Mouse (Mus musculus): ENCODE results near the gene Ppp1r13l. TPM values are rescaled to one million over a fixed set of nuclear protein-coding genes. Genes with fewer than 3 reads are reported as not detected.
A peak's percentile ranks its signal among the peaks of the same experiment; 100 is the strongest.

Gene Ppp1r13l
- polyA plus RNA-seq, 1 experiment from 2014 or later: 13.5 TPM

GRCm38 (mm10) chr7:19420121-19420520 lies 60.6 kb downstream of the Ppp1r13l start:
- Histone ChIP-seq H3K9ac (no peak overlapping the region), H3K36me3 (peaks cover 18% of the 10 kb centered on the region; the same call in 1 of the 2 replicates), H3K4me3 (no peak overlapping the region), H3K9me3 (replicated peaks) (no peaks in the 10 kb centered on the region), H3K4me2 (peak overlapping the region; percentile 15; the same call in 1 of the 2 replicates), H3K4me1 (replicated peaks) (peaks cover 32% of the 10 kb centered on the region), H3K27me3 (peaks cover 26% of the 10 kb centered on the region), H3K27ac (no peak overlapping the region)
- ATAC-seq (replicated peaks; ENCODE audit: insufficient number of reproducible peaks, insufficient read depth, low FRiP score, low read depth): no peak
- WGBS: 12% methylated on average over 28 of the region's 28 CpGs

- peaks cover 24% of the 10 kb centered on the region for H3K36me3 ChIP-seq
- H3K9ac ChIP-seq: no peak overlapping the region
- ATAC-seq (replicated peaks; ENCODE audit: insufficient number of reproducible peaks, insufficient read depth, low FRiP score, low read depth): peak; percentile 87
- H3K4me1 ChIP-seq (replicated peaks): peaks cover 26% of the 10 kb centered on the region
- H3K27me3 ChIP-seq: peaks cover 26% of the 10 kb centered on the region
- no peaks in the 10 kb centered on the region for H3K9me3 ChIP-seq (replicated peaks)
- WGBS: 14% methylated on average over 43 of the region's 43 CpGs
- no peak overlapping the region for H3K27ac ChIP-seq
- peak overlapping the region; percentile 55 for H3K4me2 ChIP-seq
- peak overlapping the region; percentile 30 for H3K4me3 ChIP-seq
Observed at GRCm38 (mm10) chr7:19420821-19421636, 61.5 kb downstream of the Ppp1r13l start.

GRCm38 (mm10) chr7:19423083-19423482 lies 63.5 kb downstream of the Ppp1r13l start:
- no peak overlapping the region for H3K4me2 ChIP-seq
- WGBS: 83% methylated on average over 3 of the region's 3 CpGs
- peaks cover 17% of the 10 kb centered on the region for H3K4me1 ChIP-seq (replicated peaks)
- no peak for ATAC-seq (replicated peaks; ENCODE audit: insufficient number of reproducible peaks, insufficient read depth, low FRiP score, low read depth)
- H3K36me3 ChIP-seq: peaks cover 36% of the 10 kb centered on the region
- no peak overlapping the region for H3K9ac ChIP-seq
- no peaks in the 10 kb centered on the region for H3K9me3 ChIP-seq (replicated peaks)
- no peak overlapping the region for H3K4me3 ChIP-seq
- H3K27me3 ChIP-seq: peaks cover 25% of the 10 kb centered on the region
- H3K27ac ChIP-seq: no peak overlapping the region

- H3K27me3 ChIP-seq: peaks cover 20% of the 10 kb centered on the region
- WGBS: 47% methylated on average over 4 of the region's 4 CpGs
- H3K27ac ChIP-seq: no peak overlapping the region
- peaks cover 41% of the 10 kb centered on the region for H3K36me3 ChIP-seq
- H3K9ac ChIP-seq: no peak overlapping the region
- no peak overlapping the region for H3K4me3 ChIP-seq
- H3K4me2 ChIP-seq: no peak overlapping the region
- no peak for ATAC-seq (replicated peaks; ENCODE audit: insufficient number of reproducible peaks, insufficient read depth, low FRiP score, low read depth)
- no peaks in the 10 kb centered on the region for H3K9me3 ChIP-seq (replicated peaks)
- H3K4me1 ChIP-seq (replicated peaks): peaks cover 17% of the 10 kb centered on the region
Observed at GRCm38 (mm10) chr7:19424051-19424450, 64.5 kb downstream of the Ppp1r13l start.

- Histone ChIP-seq H3K4me2 (no peak overlapping the region), H3K27ac (no peak overlapping the region), H3K36me3 (peaks cover 59% of the 10 kb centered on the region), H3K27me3 (0 out of 2 replicates have a peak, but pooled peaks cover 2% of the 10 kb centered on the region), H3K4me3 (no peak overlapping the region), H3K4me1 (replicated peaks) (peaks cover 3% of the 10 kb centered on the region), H3K9ac (no peak overlapping the region), H3K9me3 (replicated peaks) (no peaks in the 10 kb centered on the region)
- ATAC-seq (replicated peaks; ENCODE audit: insufficient number of reproducible peaks, insufficient read depth, low FRiP score, low read depth): no peak
- WGBS: 78% methylated on average over 6 of the region's 6 CpGs
Observed at GRCm38 (mm10) chr7:19426349-19426748, 66.8 kb downstream of the Ppp1r13l start.

GRCm38 (mm10) chr7:19426888-19427287 lies 67.3 kb downstream of the Ppp1r13l start:
- WGBS: 84% methylated on average over 6 of the region's 6 CpGs
- Histone ChIP-seq H3K9me3 (replicated peaks) (no peaks in the 10 kb centered on the region), H3K9ac (no peak overlapping the region), H3K27ac (no peak overlapping the region), H3K36me3 (peaks cover 64% of the 10 kb centered on the region), H3K4me2 (no peak overlapping the region), H3K27me3 (no peaks in the 10 kb centered on the region), H3K4me1 (replicated peaks) (no peaks in the 10 kb centered on the region), H3K4me3 (no peak overlapping the region)
- ATAC-seq (replicated peaks; ENCODE audit: insufficient number of reproducible peaks, insufficient read depth, low FRiP score, low read depth): no peak

MicroRNAs encoded within 50 kb of the gene (microRNA counts, 519-probe panel; counts per million panel counts)
- not detected for microRNA mmu-miR-343

Small RNA genes within 50 kb of the gene (microRNA-seq; reads per million reads assigned to microRNA genes)
- gene Mir343: not detected

Other genes starting within 250 kb of the Ppp1r13l start
- gene Gm4969, start 241.4 kb upstream of the Ppp1r13l start, polyA plus RNA-seq (2015; fragmentation: Nextera tagmentation; extraction: Ambion mirVana): 0.73 and 1.0 TPM in 2 replicates
- 7.3 and 9.6 TPM in 2 replicates for gene Fbxo46, start 239.9 kb upstream of the Ppp1r13l start, polyA plus RNA-seq (2015; fragmentation: Nextera tagmentation; extraction: Ambion mirVana)
- 8.8 and 10.0 TPM in 2 replicates for gene Qpctl, start 210.5 kb upstream of the Ppp1r13l start, polyA plus RNA-seq (2015; fragmentation: Nextera tagmentation; extraction: Ambion mirVana)
- 93.2 and 96.6 TPM in 2 replicates for gene Snrpd2, start 210.0 kb upstream of the Ppp1r13l start, polyA plus RNA-seq (2015; fragmentation: Nextera tagmentation; extraction: Ambion mirVana)
- gene Gipr, start 193.6 kb upstream of the Ppp1r13l start, polyA plus RNA-seq (2015; fragmentation: Nextera tagmentation; extraction: Ambion mirVana): 73.8 and 73.9 TPM in 2 replicates
- 18.9 and 21.0 TPM in 2 replicates for gene Eml2, start 183.3 kb upstream of the Ppp1r13l start, polyA plus RNA-seq (2015; fragmentation: Nextera tagmentation; extraction: Ambion mirVana)
- 2.1 and 2.2 TPM in 2 replicates for gene Gpr4, start 147.2 kb upstream of the Ppp1r13l start, polyA plus RNA-seq (2015; fragmentation: Nextera tagmentation; extraction: Ambion mirVana)
- gene Opa3, start 131.4 kb upstream of the Ppp1r13l start, polyA plus RNA-seq (2015; fragmentation: Nextera tagmentation; extraction: Ambion mirVana): 33.8 and 37.9 TPM in 2 replicates
- gene Vasp, start 87.9 kb upstream of the Ppp1r13l start, polyA plus RNA-seq (2015; fragmentation: Nextera tagmentation; extraction: Ambion mirVana): 81.2 and 81.6 TPM in 2 replicates
- gene Ppm1n, start 79.7 kb upstream of the Ppp1r13l start, polyA plus RNA-seq (2015; fragmentation: Nextera tagmentation; extraction: Ambion mirVana): 0.11 and 0.16 TPM in 2 replicates
- gene Rtn2, start 77.1 kb upstream of the Ppp1r13l start, polyA plus RNA-seq (2015; fragmentation: Nextera tagmentation; extraction: Ambion mirVana): 27.2 TPM in 2 replicates
- gene Fosb, start 49.7 kb upstream of the Ppp1r13l start, polyA plus RNA-seq (2015; fragmentation: Nextera tagmentation; extraction: Ambion mirVana): 0.20 and 0.47 TPM in 2 replicates
- gene Ercc1, start 15.0 kb upstream of the Ppp1r13l start, polyA plus RNA-seq (2015; fragmentation: Nextera tagmentation; extraction: Ambion mirVana): 59.8 and 60.3 TPM in 2 replicates
- 13.6 and 15.5 TPM in 2 replicates for gene Cd3eap, start 266 bp upstream of the Ppp1r13l start, polyA plus RNA-seq (2015; fragmentation: Nextera tagmentation; extraction: Ambion mirVana)
- 8.9 and 11.3 TPM in 2 replicates for gene Ercc2, start 22.3 kb downstream of the Ppp1r13l start, polyA plus RNA-seq (2015; fragmentation: Nextera tagmentation; extraction: Ambion mirVana)
- 3.0 and 4.3 TPM in 2 replicates for gene Klc3, start 44.4 kb downstream of the Ppp1r13l start, polyA plus RNA-seq (2015; fragmentation: Nextera tagmentation; extraction: Ambion mirVana)
- 1,612 and 2,052 TPM in 2 replicates for gene Ckm, start 45.0 kb downstream of the Ppp1r13l start, polyA plus RNA-seq (2015; fragmentation: Nextera tagmentation; extraction: Ambion mirVana)
- gene Mark4, start 99.1 kb downstream of the Ppp1r13l start, polyA plus RNA-seq (2015; fragmentation: Nextera tagmentation; extraction: Ambion mirVana): 7.6 and 8.5 TPM in 2 replicates
- 0.91 and 1.1 TPM in 2 replicates for gene Exoc3l2, start 103.6 kb downstream of the Ppp1r13l start, polyA plus RNA-seq (2015; fragmentation: Nextera tagmentation; extraction: Ambion mirVana)
- gene Bloc1s3, start 148.6 kb downstream of the Ppp1r13l start, polyA plus RNA-seq (2015; fragmentation: Nextera tagmentation; extraction: Ambion mirVana): 1.5 and 1.7 TPM in 2 replicates
- 73.2 and 81.2 TPM in 2 replicates for gene Trappc6a, start 148.6 kb downstream of the Ppp1r13l start, polyA plus RNA-seq (2015; fragmentation: Nextera tagmentation; extraction: Ambion mirVana)
- not detected in 2 replicates for gene Nkpd1, start 158.1 kb downstream of the Ppp1r13l start, polyA plus RNA-seq (2015; fragmentation: Nextera tagmentation; extraction: Ambion mirVana)
- 15.8 and 24.0 TPM in 2 replicates for gene Ppp1r37, start 203.3 kb downstream of the Ppp1r13l start, polyA plus RNA-seq (2015; fragmentation: Nextera tagmentation; extraction: Ambion mirVana)
- gene Zfp296, start 217.5 kb downstream of the Ppp1r13l start, polyA plus RNA-seq (2015; fragmentation: Nextera tagmentation; extraction: Ambion mirVana): 0.38 and 0.42 TPM in 2 replicates
- gene Gemin7, start 217.8 kb downstream of the Ppp1r13l start, polyA plus RNA-seq (2015; fragmentation: Nextera tagmentation; extraction: Ambion mirVana): 111 and 131 TPM in 2 replicates
- 28.5 and 39.0 TPM in 2 replicates for gene Clasrp, start 244.7 kb downstream of the Ppp1r13l start, polyA plus RNA-seq (2015; fragmentation: Nextera tagmentation; extraction: Ambion mirVana)

Measured in heart, embryonic 15.5 days (tissue).